Mouse (Mus musculus): Measurements from ENCODE around the gene Eid1. TPM values are rescaled to one million over a fixed set of nuclear protein-coding genes. Genes with fewer than 3 reads are reported as not detected.

The Eid1 gene
- 30.7 and 38.0 TPM in 2 replicates for polyA plus RNA-seq (2012; ENCODE audit: low replicate concordance)

GRCm38 (mm10) chr2:125672957-125673631, at the start of gene Eid1:
Gene Eid1 (plus strand): TSS chr2:125673095.

GRCm38 (mm10) chr2:125624837-125625351, 48.0 kb upstream of the Eid1 start, which contains the start of gene Cep152:
Gene Cep152 (minus strand): TSS chr2:125625113.

GRCm38 (mm10) chr2:125724086-125724430, 51.2 kb downstream of the Eid1 start, which contains the start of gene Shc4:
Gene Shc4 (minus strand): TSS chr2:125724148.

Other genes starting within 250 kb of the Eid1 start
- not detected in 2 replicates for gene Gm9913, start 168.0 kb upstream of the Eid1 start, polyA plus RNA-seq (2012; ENCODE audit: low replicate concordance)
- gene Fbn1, start 165.1 kb upstream of the Eid1 start, polyA plus RNA-seq (2012; ENCODE audit: low replicate concordance) = 0.11 and 0.19 TPM in 2 replicates
- gene Cep152, start 48.0 kb upstream of the Eid1 start, polyA plus RNA-seq (2012; ENCODE audit: low replicate concordance) = 1.3 and 2.2 TPM in 2 replicates
- 0.50 and 1.4 TPM in 2 replicates for gene Shc4, start 51.1 kb downstream of the Eid1 start, polyA plus RNA-seq (2012; ENCODE audit: low replicate concordance)
- 4.6 and 5.8 TPM in 2 replicates for gene Secisbp2l, start 109.8 kb downstream of the Eid1 start, polyA plus RNA-seq (2012; ENCODE audit: low replicate concordance)
- 0.08 and 1.3 TPM in 2 replicates for gene Galk2, start 186.0 kb downstream of the Eid1 start, polyA plus RNA-seq (2012; ENCODE audit: low replicate concordance)
- 0.32 and 4.9 TPM in 2 replicates for gene Cops2, start 186.0 kb downstream of the Eid1 start, polyA plus RNA-seq (2012; ENCODE audit: low replicate concordance)

Data from leukemia stem cell, adult 10-12 weeks (primary cell).